Mouse (Mus musculus): ENCODE measurements around the gene Mrps27.

Mrps27 gene

GRCm38 (mm10) chr13:99351596-99351995 lies 7.0 kb downstream of the Mrps27 start:
- no peak for DNase-seq (ENCODE audit: low spot score in 2 of 2)

DNA sequence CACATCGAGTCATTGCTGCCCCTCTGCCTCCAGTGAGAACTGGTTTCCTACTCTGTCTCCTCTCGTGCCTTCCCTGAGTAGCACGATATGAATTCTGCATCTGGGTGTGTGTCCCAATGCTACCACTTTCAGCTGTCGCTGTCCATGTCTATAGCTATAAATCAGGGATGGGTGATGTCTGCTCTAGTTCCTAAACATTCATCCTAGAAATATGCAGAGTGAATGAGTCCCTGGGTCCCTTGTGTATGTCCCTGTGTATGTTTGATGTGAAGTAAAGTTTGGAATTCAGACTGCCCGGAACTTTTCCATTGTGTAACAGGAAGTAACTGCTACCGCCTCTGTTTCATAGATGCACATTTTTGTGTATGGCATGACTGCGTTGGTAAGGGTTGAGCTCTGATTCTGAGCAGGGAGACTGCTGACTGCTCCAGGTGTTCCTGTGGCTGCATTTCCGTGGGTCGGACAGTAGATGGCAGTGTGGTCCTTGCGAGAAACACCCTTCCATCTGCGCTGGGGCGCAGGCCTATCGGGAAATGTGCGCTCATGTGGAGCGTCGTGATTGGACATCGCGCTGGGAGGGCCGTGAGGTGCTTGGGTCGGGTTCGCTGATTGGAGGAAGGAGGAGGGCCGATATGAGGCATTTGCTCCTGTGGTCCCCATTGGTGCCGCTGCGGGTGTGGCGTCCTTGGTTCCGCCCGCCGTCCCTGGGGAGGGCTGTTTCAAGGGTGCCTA lies 8.3 kb downstream of the Mrps27 start:
- DNase-seq (ENCODE audit: low spot score in 2 of 2), result peak; percentile 72 to 91

- DNase-seq (ENCODE audit: low spot score in 2 of 2), result no peak
Measured at GRCm38 (mm10) chr13:99353490-99353851, 8.9 kb downstream of the Mrps27 start.

DNA sequence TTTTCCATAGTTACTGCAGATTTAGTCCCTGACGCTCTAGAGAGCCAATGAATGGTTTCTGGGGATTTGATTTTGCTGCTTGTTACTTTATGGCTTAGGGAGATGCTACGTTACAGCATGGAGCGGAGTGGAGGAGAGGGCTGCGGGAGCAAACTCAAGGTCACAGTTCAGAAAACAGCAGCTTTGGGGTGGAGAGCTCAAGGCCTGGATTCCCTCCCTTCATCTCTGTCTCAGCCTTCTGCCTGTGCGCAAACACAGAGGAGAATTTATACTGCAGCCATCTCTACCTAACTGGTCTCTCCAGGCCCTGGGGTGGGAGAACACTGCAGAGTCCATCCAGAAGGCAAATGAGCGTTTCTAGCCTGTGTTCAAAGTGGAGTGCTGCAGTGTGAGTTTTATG lies 10.5 kb downstream of the Mrps27 start:
- DNase-seq (ENCODE audit: low spot score in 2 of 2), result no peak

DNA sequence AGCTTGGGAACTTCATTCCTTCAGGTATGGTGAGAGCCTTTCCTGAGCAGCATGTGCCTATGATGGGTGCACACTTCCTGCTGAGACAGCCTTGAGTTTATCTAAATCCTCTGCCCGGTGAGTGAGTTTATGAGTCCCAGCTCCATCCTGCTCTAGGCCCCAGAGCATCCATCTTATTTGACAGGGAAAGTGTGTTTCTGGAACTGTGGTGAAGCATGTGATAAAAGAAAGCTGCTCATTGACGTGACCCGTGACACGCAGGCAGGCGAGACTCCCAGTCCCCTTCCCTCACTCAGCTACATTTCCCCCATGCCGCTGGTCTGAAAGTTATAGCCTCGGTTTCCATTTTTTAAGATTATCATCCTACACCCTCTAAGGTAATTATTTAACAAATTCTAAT lies 11.3 kb downstream of the Mrps27 start:
- DNase-seq (ENCODE audit: low spot score in 2 of 2), result no peak

DNA sequence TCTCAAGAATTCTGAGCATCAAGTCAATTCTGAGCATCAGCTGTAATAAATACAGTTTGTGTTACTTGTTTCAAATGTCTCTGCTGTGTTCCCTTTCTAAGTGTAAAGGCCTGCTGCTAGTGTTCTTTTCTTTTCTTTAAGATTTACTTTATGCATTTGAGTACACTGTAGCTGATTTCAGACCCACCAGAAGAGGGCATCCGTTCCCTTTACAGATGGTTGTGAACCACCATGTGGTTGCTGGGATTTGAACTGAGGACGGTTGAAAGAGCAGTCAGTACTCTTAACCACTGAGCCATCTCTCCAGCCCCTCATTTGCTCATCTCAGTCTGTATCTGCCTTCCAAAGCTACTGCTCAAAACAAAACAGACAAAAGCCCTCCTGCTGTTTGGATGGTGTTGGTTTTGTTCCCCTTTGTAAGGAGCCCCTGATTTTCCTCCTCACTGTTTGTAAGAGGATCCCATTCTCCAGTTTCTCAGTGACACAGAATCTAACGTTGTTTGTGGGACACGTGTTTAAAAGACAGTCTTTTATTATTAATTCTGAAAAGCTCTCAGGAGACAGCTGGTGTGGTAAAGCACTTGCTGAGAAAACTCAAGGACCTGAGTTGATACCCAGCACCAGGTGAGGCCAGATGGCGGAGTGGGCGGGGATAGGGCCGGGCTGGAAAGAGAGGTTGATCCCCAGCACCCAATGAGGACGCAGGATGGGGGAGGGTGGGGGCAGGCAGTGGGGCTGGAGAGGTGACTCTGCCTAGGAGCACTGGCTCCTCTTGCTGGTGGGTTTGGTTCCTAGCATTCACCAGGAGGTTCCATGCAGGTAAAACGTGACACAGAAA lies 12.1 kb downstream of the Mrps27 start:
- no peak for DNase-seq (ENCODE audit: low spot score in 2 of 2)

GRCm38 (mm10) chr13:99358921-99359320 lies 14.3 kb downstream of the Mrps27 start:
- DNase-seq (ENCODE audit: low spot score in 2 of 2), result no peak

DNA sequence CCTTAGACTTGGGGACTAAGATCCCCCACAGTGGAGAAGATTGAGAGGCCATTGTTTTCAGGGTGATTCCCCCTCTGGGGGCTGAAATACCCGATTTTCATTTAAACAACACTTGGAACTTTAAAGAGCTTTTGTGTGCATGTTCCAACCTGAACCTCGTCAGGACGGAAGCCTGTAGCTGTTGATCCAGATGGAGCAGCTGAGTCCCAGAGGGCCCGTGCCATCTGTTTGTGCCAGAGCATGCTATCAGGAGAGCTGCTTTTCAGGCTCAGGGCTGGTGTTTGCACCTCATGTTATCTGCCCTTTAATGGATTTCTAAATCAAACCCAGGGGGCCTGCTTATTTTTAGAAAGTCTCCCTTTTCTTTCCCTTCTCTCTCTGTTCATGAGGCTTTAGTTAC lies 19.3 kb downstream of the Mrps27 start:
- DNase-seq (ENCODE audit: low spot score in 2 of 2), result no peak

GRCm38 (mm10) chr13:99366422-99367175 lies 22.0 kb downstream of the Mrps27 start:
- no peak for DNase-seq (ENCODE audit: low spot score in 2 of 2)

GRCm38 (mm10) chr13:99367554-99368174 lies 23.1 kb downstream of the Mrps27 start:
- DNase-seq (ENCODE audit: low spot score in 2 of 2), result no peak

- no peak for DNase-seq (ENCODE audit: low spot score in 2 of 2)
Measured at GRCm38 (mm10) chr13:99369103-99369502, 24.5 kb downstream of the Mrps27 start.

DNA sequence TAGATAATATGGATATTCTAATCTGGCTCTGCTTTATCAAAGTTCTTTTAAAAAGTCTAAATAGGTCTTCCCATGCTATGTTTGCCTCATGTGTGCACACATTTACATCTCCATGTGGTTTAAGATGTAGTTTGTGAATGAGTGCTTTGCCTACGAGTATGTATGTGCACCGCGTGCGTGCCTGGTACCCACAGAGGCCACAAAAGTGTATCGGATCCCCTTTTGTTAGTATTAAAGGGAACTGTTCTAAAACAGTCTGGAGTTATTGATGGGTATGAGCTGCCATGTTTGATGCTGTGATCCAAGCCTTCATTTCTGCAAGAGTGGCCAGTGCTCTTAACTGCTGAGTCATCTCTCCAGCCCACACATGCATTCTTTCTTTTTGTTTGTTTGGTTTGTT lies 26.7 kb downstream of the Mrps27 start:
- no peak for DNase-seq (ENCODE audit: low spot score in 2 of 2)

GRCm38 (mm10) chr13:99373684-99374083 lies 29.1 kb downstream of the Mrps27 start:
- DNase-seq (ENCODE audit: low spot score in 2 of 2), result no peak

DNA sequence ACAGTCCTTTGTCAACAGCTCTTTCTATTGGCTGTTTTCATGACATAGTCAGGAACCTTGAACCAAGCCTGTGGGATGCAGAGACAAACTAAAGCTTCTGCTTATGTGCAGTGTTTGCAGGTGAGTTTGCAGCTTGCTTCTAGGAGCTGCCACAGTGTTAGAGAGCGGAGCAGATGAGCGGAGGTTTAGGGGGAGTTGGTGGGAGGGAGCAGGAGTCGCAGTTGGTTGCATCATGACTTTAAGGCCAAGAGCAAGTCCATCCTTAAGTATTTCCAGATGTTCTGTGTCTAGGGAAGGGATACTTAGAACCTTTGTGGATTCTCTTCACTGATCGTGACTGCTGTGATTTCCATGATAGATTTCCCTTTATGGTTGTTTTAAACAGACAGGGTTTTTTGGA lies 29.6 kb downstream of the Mrps27 start:
- no peak for DNase-seq (ENCODE audit: low spot score in 2 of 2)

- DNase-seq (ENCODE audit: low spot score in 2 of 2), result peak; percentile 31 to 71
Measured at GRCm38 (mm10) chr13:99375550-99375949, 31.0 kb downstream of the Mrps27 start.

- no peak for DNase-seq (ENCODE audit: low spot score in 2 of 2)
Measured at GRCm38 (mm10) chr13:99377055-99377454, 32.5 kb downstream of the Mrps27 start.

- no peak for DNase-seq (ENCODE audit: low spot score in 2 of 2)
Measured at GRCm38 (mm10) chr13:99378223-99378622, 33.6 kb downstream of the Mrps27 start.

- DNase-seq (ENCODE audit: low spot score in 2 of 2), result no peak
Measured at GRCm38 (mm10) chr13:99382373-99382772, 37.8 kb downstream of the Mrps27 start.

DNA sequence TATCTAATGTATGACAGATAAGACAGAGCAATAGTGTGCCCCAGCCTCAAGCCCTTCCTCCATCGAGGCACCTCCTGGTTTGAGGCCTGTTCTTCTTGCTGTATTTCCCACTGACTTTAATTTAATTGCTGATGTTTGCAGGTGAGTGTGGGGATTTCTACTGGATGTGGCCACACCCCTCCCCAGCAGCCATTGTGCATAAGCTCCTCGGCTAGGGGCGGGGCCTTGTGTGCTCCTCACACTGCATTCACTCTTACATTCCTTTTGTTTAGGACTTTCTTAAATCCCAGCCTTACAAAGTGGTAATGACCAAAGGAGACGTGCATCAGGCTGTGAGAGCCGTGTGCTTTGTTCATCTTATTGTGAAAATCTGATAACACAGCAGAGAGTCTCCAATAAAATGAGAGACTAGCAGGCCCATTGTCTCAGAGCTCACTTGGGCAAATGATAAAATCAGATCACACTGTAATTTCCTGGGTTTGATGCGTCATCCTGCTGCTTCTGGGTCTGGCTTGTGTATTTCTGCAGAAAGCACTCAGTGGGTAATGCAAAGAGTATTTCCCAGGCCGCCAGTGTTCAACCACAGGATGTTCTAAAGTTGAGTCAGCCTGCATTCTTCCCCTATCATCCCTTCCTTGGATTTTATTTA lies 40.1 kb downstream of the Mrps27 start:
- no peak for DNase-seq (ENCODE audit: low spot score in 2 of 2)

DNA sequence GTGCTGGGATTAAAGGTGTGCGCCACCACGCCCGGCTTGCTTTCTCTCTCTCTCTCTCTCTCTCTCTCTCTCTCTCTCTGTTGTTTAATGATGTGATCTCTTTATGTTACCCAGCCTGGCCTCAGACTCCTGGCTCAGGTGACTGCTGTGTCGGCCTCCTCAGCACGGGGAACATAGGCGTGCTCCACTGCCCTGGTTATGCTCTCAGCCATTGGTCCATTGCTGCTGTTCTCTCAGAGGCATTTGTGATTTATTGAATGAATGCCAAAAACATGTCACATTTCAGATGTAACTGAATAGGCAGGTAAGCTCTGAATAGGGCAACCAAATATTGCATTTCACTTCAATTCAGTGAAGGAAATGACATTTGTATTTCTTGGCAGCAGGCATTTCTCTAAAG lies 41.3 kb downstream of the Mrps27 start:
- no peak for DNase-seq (ENCODE audit: low spot score in 2 of 2)

GRCm38 (mm10) chr13:99386341-99386740 lies 41.8 kb downstream of the Mrps27 start:
- DNase-seq (ENCODE audit: low spot score in 2 of 2), result no peak

All from spleen, postnatal 10 days (tissue).